Mouse (Mus musculus): ENCODE measurements around the gene Cacna1c.

DNA sequence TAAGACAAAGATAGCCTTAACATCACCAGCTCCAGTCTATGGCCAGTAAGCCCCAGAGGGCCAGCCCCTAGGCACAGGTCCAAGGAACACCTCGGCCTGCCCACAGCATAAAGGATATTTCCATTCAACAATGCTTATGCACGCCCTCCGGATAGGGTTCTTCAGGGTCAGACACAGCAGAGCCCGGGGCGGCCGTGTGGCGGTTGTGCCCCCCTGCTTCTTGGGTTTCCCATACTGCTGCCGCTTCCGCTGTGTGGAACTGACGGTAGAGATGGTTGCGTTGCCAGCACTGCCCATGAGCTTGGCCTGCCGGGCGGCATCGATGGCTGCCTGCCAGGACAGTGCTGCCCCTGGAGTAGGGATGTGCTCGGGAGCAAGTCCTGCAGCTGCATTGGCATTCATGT is 139.1 kb downstream of the Cacna1c start:
- TF ChIP-seq CTCF (IDR thresholded peaks at IDR 0.05; ENCODE audit: low read depth), result no peak
- TF ChIP-seq EP300 (IDR thresholded peaks at IDR 0.05; ENCODE audit: low read depth), result no peak

Measured in liver, postnatal 0 days (tissue).